Mouse (Mus musculus) retina, embryonic 14.5 days (tissue): ENCODE results near the gene Cd72.

ENCODE experiments used
- DNase-seq: peaks from one replicate; pipeline ENCODE4 v3.0.0-alpha.2; 2015; ENCODE audit warnings: low spot score

Cd72 gene

GRCm38 (mm10) chr4:43427501-43428179, 26.8 kb downstream of the Cd72 start:
- no peak for DNase-seq

- DNase-seq, result no peak
Measured at GRCm38 (mm10) chr4:43426487-43426886, 27.9 kb downstream of the Cd72 start.

- DNase-seq, result no peak
Measured at GRCm38 (mm10) chr4:43425648-43426380, 28.6 kb downstream of the Cd72 start.

GRCm38 (mm10) chr4:43425197-43425596, 29.2 kb downstream of the Cd72 start:
- no peak for DNase-seq

- no peak for DNase-seq
Measured at GRCm38 (mm10) chr4:43424072-43424471, 30.4 kb downstream of the Cd72 start.

- no peak for DNase-seq
Measured at GRCm38 (mm10) chr4:43423267-43423934, 31.0 kb downstream of the Cd72 start.

- DNase-seq, result no peak
Measured at GRCm38 (mm10) chr4:43421632-43422240, 32.7 kb downstream of the Cd72 start.

- peak; percentile 91 for DNase-seq
Measured at GRCm38 (mm10) chr4:43420305-43420704, 34.1 kb downstream of the Cd72 start.

- DNase-seq, result no peak
Measured at GRCm38 (mm10) chr4:43419801-43420281, 34.6 kb downstream of the Cd72 start.

- DNase-seq, result no peak
Measured at GRCm38 (mm10) chr4:43418973-43419656, 35.3 kb downstream of the Cd72 start.

- no peak for DNase-seq
Measured at GRCm38 (mm10) chr4:43418450-43418849, 36.0 kb downstream of the Cd72 start.

GRCm38 (mm10) chr4:43417269-43418062, 37.0 kb downstream of the Cd72 start:
- no peak for DNase-seq

GRCm38 (mm10) chr4:43416071-43416490, 38.3 kb downstream of the Cd72 start:
- no peak for DNase-seq

GRCm38 (mm10) chr4:43415221-43416070, 39.0 kb downstream of the Cd72 start:
- DNase-seq, result no peak

GRCm38 (mm10) chr4:43414761-43415160, 39.7 kb downstream of the Cd72 start:
- no peak for DNase-seq

- peak; percentile 23 for DNase-seq
Measured at GRCm38 (mm10) chr4:43407071-43407920, 47.1 kb downstream of the Cd72 start.

GRCm38 (mm10) chr4:43406162-43406971, 48.1 kb downstream of the Cd72 start:
- DNase-seq, result peak; percentile 86

- DNase-seq, result no peak
Measured at GRCm38 (mm10) chr4:43404697-43405096, 49.7 kb downstream of the Cd72 start.
